Mouse (Mus musculus): ENCODE results near the gene Sfta2.

DNA sequence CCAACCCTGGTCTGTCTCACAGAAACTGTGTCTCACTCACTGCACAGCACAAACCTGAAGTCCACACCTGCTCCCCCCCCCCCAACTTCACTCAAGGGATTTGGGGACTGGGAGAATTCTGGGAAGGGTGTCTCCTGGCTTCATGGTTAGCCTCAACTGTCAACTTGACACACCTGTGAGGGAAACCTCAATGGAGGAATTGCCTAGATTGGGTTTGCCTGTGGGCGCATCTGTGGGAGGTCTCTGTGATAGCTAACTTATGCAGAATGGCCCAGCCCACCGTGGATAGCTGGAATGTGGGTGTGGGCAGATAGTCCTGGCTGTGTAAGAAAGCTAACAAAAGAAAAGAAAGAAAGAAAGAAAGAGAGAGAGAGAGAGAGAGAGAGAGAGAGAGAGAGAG, at the start of gene Sfta2:
- TF ChIP-seq CTCF (conservative IDR thresholded peaks at IDR 0.05; ENCODE audit: insufficient read depth, insufficient read length, low read depth, low read length) (no peak), POLR2A (IDR thresholded peaks at IDR 0.05; ENCODE audit: low read depth, low read length) (no peak)

Data from kidney, adult 2 months (tissue).